Mouse (Mus musculus): ENCODE data around the gene Gm10696.
"Not testable (repeated sequence)": the region's sequence is repeated elsewhere in the genome, so short reads cannot be mapped to it uniquely, and the experiment has no call there.

The Gm10696 gene

DNA sequence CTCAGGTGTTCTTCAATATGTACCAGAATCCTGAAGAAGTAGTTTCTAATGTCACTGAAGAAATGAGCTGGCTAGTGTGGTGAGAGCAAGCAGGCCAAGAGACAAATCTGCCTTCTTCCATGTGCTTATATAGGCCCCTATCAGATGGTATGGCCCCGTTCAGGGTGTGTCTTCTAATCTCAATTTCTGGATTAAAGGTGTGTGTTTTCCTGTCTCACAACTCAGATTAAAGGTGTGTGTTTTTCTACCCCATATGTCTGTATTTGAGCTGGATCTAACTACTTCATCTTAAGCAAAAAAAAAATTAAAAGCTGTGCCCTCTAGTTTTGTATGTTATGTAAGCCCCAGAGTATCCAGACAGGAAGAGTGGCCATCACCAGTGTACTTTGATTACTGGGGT lies at the start of gene Gm10696:
Gm10696 (minus strand) TSS at position 101 of the 400 bp plus-strand sequence.
- not testable (repeated sequence) for DNase-seq (ENCODE audit: low spot score in 2 of 2)

DNA sequence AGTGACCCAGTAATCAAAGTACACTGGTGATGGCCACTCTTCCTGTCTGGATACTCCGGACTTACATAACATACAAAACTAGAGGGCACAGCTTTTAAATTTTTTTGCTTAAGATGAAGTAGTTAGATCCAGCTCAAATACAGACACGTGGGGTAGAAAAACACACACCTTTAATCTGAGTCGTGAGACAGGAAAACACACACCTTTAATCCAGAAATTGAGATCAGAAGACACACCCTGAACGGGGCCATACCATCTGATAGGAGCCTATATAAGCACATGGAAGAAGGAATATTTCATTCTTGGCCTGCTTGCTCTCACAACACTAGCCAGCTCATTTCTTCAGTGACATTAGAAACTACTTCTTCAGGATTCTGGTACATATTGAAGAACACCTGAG lies 18.4 kb upstream of the Gm10696 start, which contains the start of gene Gm5286:
Gm5286 (plus strand) TSS at position 301 of the 400 bp plus-strand sequence.
- DNase-seq (ENCODE audit: low spot score in 2 of 2) = not testable (repeated sequence)

DNA sequence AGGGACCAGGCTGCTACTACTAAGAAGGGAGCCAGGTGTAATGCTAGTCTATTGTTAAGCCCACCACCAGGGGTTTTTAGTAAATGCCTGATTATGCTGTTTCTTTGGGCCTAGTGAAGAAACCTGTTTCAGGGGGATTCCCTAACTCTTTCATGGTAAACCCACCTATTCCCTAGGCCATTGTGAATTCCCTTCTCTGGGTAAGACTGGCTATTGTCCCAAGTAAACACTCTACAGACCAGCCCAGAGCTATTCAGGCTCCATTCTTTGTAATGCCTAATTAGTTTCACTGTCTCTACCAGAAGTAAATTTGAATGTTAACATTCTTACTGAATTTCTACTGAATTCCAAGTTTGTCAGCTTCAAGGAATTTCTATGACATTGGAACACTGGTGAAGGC lies 10.6 kb downstream of the Gm10696 start:
- not testable (repeated sequence) for DNase-seq (ENCODE audit: low spot score in 2 of 2)

Measured in right cerebral cortex, adult 2 months (tissue).